Mouse (Mus musculus) retina, postnatal 7 days (tissue): ENCODE data around the gene Siah3.
"Not testable (repeated sequence)": the region's sequence is repeated elsewhere in the genome, so short reads cannot be mapped to it uniquely, and the experiment has no call there.

Experiments used
- DNase-seq: peaks from one replicate; pipeline ENCODE4 v3.0.0-alpha.2; 2012; ENCODE audit warnings: low read depth, low spot score

Gene Siah3

GRCm38 (mm10) chr14:75455743-75456421 lies at the start of gene Siah3:
Gene Siah3 (plus strand): TSS chr14:75455982.
- no peak for DNase-seq

GRCm38 (mm10) chr14:75409772-75410171 lies 46.0 kb upstream of the Siah3 start:
- DNase-seq: no peak

GRCm38 (mm10) chr14:75410392-75410791 lies 45.4 kb upstream of the Siah3 start:
- no peak for DNase-seq

- DNase-seq: no peak
Observed at GRCm38 (mm10) chr14:75418721-75419120, 37.1 kb upstream of the Siah3 start.

GRCm38 (mm10) chr14:75419876-75420275 lies 35.9 kb upstream of the Siah3 start:
- no peak for DNase-seq

- no peak for DNase-seq
Observed at GRCm38 (mm10) chr14:75420811-75421210, 35.0 kb upstream of the Siah3 start.

- no peak for DNase-seq
Observed at GRCm38 (mm10) chr14:75431173-75431786, 24.5 kb upstream of the Siah3 start.

GRCm38 (mm10) chr14:75432850-75433249 lies 22.9 kb upstream of the Siah3 start:
- no peak for DNase-seq

- no peak for DNase-seq
Observed at GRCm38 (mm10) chr14:75434576-75434975, 21.2 kb upstream of the Siah3 start.

- no peak for DNase-seq
Observed at GRCm38 (mm10) chr14:75444486-75445105, 11.2 kb upstream of the Siah3 start.

GRCm38 (mm10) chr14:75445281-75445947 lies 10.4 kb upstream of the Siah3 start:
- no peak for DNase-seq

GRCm38 (mm10) chr14:75445948-75446281 lies 9.9 kb upstream of the Siah3 start:
- DNase-seq: no peak

- DNase-seq: not testable (repeated sequence)
Observed at GRCm38 (mm10) chr14:75446314-75446713, 9.5 kb upstream of the Siah3 start.

- DNase-seq: no peak
Observed at GRCm38 (mm10) chr14:75453906-75454305, 1.9 kb upstream of the Siah3 start.

GRCm38 (mm10) chr14:75454716-75455115 lies 1.1 kb upstream of the Siah3 start:
- DNase-seq: no peak

GRCm38 (mm10) chr14:75455361-75455742 lies 430 bp upstream of the Siah3 start:
- no peak for DNase-seq

- DNase-seq: no peak
Observed at GRCm38 (mm10) chr14:75456489-75457220, 873 bp downstream of the Siah3 start.

- no peak for DNase-seq
Observed at GRCm38 (mm10) chr14:75457221-75457600, 1.4 kb downstream of the Siah3 start.

GRCm38 (mm10) chr14:75459431-75459830 lies 3.6 kb downstream of the Siah3 start:
- no peak for DNase-seq

GRCm38 (mm10) chr14:75459991-75460390 lies 4.2 kb downstream of the Siah3 start:
- DNase-seq: no peak

GRCm38 (mm10) chr14:75460436-75460835 lies 4.7 kb downstream of the Siah3 start:
- DNase-seq: no peak

GRCm38 (mm10) chr14:75461770-75462169 lies 6.0 kb downstream of the Siah3 start:
- no peak for DNase-seq
